Mouse (Mus musculus) CD4-positive helper T cell, adult 2 months (primary cell): ENCODE measurements around the gene Marveld3.
A peak's percentile ranks its signal among the peaks of the same experiment; 100 is the strongest.

Source experiments
- DNase-seq: peaks from one replicate; pipeline ENCODE4 v3.0.0-alpha.2; 2012; ENCODE audit warnings: low read depth, missing footprints, low spot score

Marveld3 gene

GRCm38 (mm10) chr8:109961693-109962367, at the start of gene Marveld3:
Gene Marveld3 (minus strand): TSS chr8:109962203.
- DNase-seq = peak; percentile 46

GRCm38 (mm10) chr8:110010868-110011267, 48.9 kb upstream of the Marveld3 start:
- DNase-seq = peak; percentile 18

- no peak for DNase-seq
These were observed 47.0 kb upstream of the Marveld3 start for GRCm38 (mm10) chr8:110008995-110009446.

GRCm38 (mm10) chr8:110008228-110008994, 46.4 kb upstream of the Marveld3 start:
- DNase-seq = no peak

- DNase-seq = no peak
These were observed 44.5 kb upstream of the Marveld3 start for GRCm38 (mm10) chr8:110006312-110007023.

GRCm38 (mm10) chr8:110004300-110004699, 42.3 kb upstream of the Marveld3 start:
- no peak for DNase-seq

- DNase-seq = no peak
These were observed 41.0 kb upstream of the Marveld3 start for GRCm38 (mm10) chr8:110002953-110003352.

GRCm38 (mm10) chr8:109999974-110000373, 38.0 kb upstream of the Marveld3 start:
- no peak for DNase-seq

GRCm38 (mm10) chr8:109998066-109998465, 36.1 kb upstream of the Marveld3 start:
- DNase-seq = no peak

- DNase-seq = no peak
These were observed 35.4 kb upstream of the Marveld3 start for GRCm38 (mm10) chr8:109997381-109997780.

GRCm38 (mm10) chr8:109992951-109993350, 30.9 kb upstream of the Marveld3 start:
- no peak for DNase-seq

- DNase-seq = no peak
These were observed 30.2 kb upstream of the Marveld3 start for GRCm38 (mm10) chr8:109992166-109992565.

GRCm38 (mm10) chr8:109990224-109990623, 28.2 kb upstream of the Marveld3 start, which contains the start of gene Tat:
Gene Tat (plus strand): TSS chr8:109990437.
- DNase-seq = no peak

GRCm38 (mm10) chr8:109989151-109989550, 27.1 kb upstream of the Marveld3 start:
- DNase-seq = no peak

- DNase-seq = no peak
These were observed 25.8 kb upstream of the Marveld3 start for GRCm38 (mm10) chr8:109987776-109988175.

GRCm38 (mm10) chr8:109986384-109986783, 24.4 kb upstream of the Marveld3 start:
- DNase-seq = no peak

- no peak for DNase-seq
These were observed 21.9 kb upstream of the Marveld3 start for GRCm38 (mm10) chr8:109983944-109984343.

GRCm38 (mm10) chr8:109982386-109983105, 20.5 kb upstream of the Marveld3 start:
- DNase-seq = no peak

- DNase-seq = no peak
These were observed 17.3 kb upstream of the Marveld3 start for GRCm38 (mm10) chr8:109979339-109979738.

- DNase-seq = no peak
These were observed 10.9 kb upstream of the Marveld3 start for GRCm38 (mm10) chr8:109972901-109973300.

GRCm38 (mm10) chr8:109970323-109970722, 8.3 kb upstream of the Marveld3 start:
- DNase-seq = peak; percentile 35
